Mouse (Mus musculus): Measurements from ENCODE around the gene Crygn. TPM values are rescaled to one million over a fixed set of nuclear protein-coding genes. Genes with fewer than 3 reads are reported as not detected.

Gene Crygn
- polyA plus RNA-seq, 1 experiment: 0.34 TPM

DNA sequence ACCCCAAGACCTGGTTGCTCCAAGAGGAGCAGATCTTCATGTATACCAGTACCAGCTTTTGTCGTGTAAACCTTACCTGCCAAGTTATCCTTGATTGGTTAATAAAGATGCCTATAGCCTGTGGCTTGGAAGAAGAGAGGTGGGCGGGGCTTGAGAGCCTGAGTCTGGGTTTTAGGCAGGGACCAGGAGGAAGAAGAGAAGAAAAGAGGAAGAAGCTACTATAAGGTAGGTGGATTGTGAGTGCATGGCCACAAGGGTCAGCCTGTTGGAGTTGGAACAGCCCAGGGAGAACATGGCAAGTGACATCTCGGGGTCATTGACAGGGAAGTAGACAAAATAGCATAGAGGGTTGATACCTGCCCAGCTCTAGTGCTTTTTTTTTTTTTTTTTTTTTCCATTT lies 38.0 kb downstream of the Crygn start:
- no peaks in the 10 kb centered on the region for H3K27me3 ChIP-seq (ENCODE audit: control insufficient read depth, insufficient read depth, low read length)
- H3K4me1 ChIP-seq (ENCODE audit: control insufficient read depth, insufficient read depth, low read length): no peaks in the 10 kb centered on the region
- no peak overlapping the region for H3K27ac ChIP-seq (ENCODE audit: insufficient read depth, low read length)
- DNase-seq: no peak
- no peak overlapping the region for H3K4me3 ChIP-seq (replicated peaks; ENCODE audit: insufficient read depth, low read depth, low read length)
- 92% methylated on average over 3 of the region's 3 CpGs for WGBS
- TF ChIP-seq POLR2A (IDR thresholded peaks at IDR 0.05; ENCODE audit: borderline replicate concordance, insufficient read depth, low read length): no peak
- TF ChIP-seq CTCF (IDR thresholded peaks at IDR 0.05; ENCODE audit: borderline replicate concordance, insufficient read depth, low read depth, low read length): no peak

DNA sequence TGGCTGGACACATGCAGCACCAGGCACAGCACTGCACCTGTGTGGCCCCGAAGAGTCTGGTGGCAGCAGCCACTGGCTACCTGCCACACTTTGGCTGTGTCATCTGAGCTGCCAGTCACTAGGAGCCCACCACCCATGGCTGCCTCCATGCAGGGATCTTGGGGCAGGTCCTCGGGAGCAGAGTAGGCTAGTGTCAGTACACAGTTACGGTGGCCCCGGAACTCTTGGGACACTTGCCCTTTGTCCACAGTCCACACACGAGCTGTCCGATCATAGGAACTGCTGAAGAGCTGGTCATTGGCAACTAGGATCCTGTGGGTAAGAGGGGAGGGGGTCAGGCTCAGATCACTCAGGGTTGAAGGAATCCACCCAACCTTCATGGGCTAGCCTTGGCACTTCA lies 39.7 kb downstream of the Crygn start:
- no peak overlapping the region for H3K27ac ChIP-seq (ENCODE audit: insufficient read depth, low read length)
- no peaks in the 10 kb centered on the region for H3K27me3 ChIP-seq (ENCODE audit: control insufficient read depth, insufficient read depth, low read length)
- DNase-seq: no peak
- H3K4me3 ChIP-seq (replicated peaks; ENCODE audit: insufficient read depth, low read depth, low read length): no peak overlapping the region
- TF ChIP-seq POLR2A (IDR thresholded peaks at IDR 0.05; ENCODE audit: borderline replicate concordance, insufficient read depth, low read length) (no peak), CTCF (IDR thresholded peaks at IDR 0.05; ENCODE audit: borderline replicate concordance, insufficient read depth, low read depth, low read length) (no peak)
- WGBS: 72% methylated on average over 6 of the region's 6 CpGs
- peaks cover 8% of the 10 kb centered on the region for H3K4me1 ChIP-seq (ENCODE audit: control insufficient read depth, insufficient read depth, low read length)

DNA sequence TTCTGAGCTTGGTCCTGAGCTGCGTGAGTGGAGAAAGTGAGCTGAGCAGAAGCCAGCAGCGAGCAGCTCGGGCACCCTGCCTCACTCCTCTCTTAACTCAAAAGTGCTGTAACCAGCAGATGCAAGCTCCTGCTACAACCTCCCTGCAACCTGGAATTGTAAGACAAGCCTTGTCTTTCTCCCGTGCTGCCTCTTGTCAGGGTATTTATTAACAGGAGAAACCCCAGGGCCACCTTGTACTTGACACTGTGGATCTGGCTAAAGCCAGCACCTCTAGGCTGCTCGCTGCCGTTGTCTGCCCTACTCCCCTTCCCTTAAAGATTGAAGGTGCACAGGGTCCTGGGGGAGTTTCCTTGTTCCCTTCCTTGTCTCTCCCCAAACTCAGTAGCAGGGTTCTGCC lies 43.8 kb downstream of the Crygn start:
- H3K27me3 ChIP-seq (ENCODE audit: control insufficient read depth, insufficient read depth, low read length): no peaks in the 10 kb centered on the region
- H3K4me3 ChIP-seq (replicated peaks; ENCODE audit: insufficient read depth, low read depth, low read length): no peak overlapping the region
- H3K27ac ChIP-seq (ENCODE audit: insufficient read depth, low read length): no peak overlapping the region
- H3K4me1 ChIP-seq (ENCODE audit: control insufficient read depth, insufficient read depth, low read length): peaks cover 17% of the 10 kb centered on the region
- TF ChIP-seq POLR2A (IDR thresholded peaks at IDR 0.05; ENCODE audit: borderline replicate concordance, insufficient read depth, low read length) (no peak), CTCF (IDR thresholded peaks at IDR 0.05; ENCODE audit: borderline replicate concordance, insufficient read depth, low read depth, low read length) (no peak)
- DNase-seq: no peak
- WGBS: 20% methylated on average over 6 of the region's 6 CpGs

DNA sequence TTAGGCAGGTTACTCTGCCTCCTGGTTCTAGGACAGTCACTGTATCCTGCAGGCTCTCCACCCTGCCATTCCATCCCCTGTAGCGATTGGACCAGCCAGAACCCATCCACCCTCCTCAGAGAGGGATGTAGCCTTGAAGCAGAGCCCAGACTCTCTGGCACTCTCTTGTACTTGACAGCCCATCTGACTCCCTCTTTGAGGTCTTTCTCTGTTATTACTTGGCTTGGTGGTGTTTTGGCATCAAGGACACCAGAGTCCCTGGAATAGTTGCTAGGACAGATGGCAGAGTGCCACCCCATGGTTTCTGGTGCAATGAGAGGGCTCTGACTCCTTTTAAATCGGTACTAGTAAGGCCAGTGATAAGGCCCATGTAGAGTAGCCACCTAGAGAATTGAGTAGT lies 44.6 kb downstream of the Crygn start:
- DNase-seq: peak; percentile 71 to 83
- Histone ChIP-seq H3K27me3 (ENCODE audit: control insufficient read depth, insufficient read depth, low read length) (no peaks in the 10 kb centered on the region), H3K4me3 (replicated peaks; ENCODE audit: insufficient read depth, low read depth, low read length) (no peak overlapping the region), H3K27ac (ENCODE audit: insufficient read depth, low read length) (no peak overlapping the region), H3K4me1 (ENCODE audit: control insufficient read depth, insufficient read depth, low read length) (peaks cover 17% of the 10 kb centered on the region)
- WGBS: 6% methylated on average over 2 of the region's 2 CpGs
- no peak for TF ChIP-seq CTCF (IDR thresholded peaks at IDR 0.05; ENCODE audit: borderline replicate concordance, insufficient read depth, low read depth, low read length)
- no peak for TF ChIP-seq POLR2A (IDR thresholded peaks at IDR 0.05; ENCODE audit: borderline replicate concordance, insufficient read depth, low read length)

GRCm38 (mm10) chr5:24711615-24712014 lies 46.2 kb downstream of the Crygn start:
- no peak for DNase-seq
- H3K27me3 ChIP-seq (ENCODE audit: control insufficient read depth, insufficient read depth, low read length): no peaks in the 10 kb centered on the region
- TF ChIP-seq CTCF (IDR thresholded peaks at IDR 0.05; ENCODE audit: borderline replicate concordance, insufficient read depth, low read depth, low read length) (no peak; the same call in 1 of the 2 replicates), POLR2A (IDR thresholded peaks at IDR 0.05; ENCODE audit: borderline replicate concordance, insufficient read depth, low read length) (no peak)
- H3K27ac ChIP-seq (ENCODE audit: insufficient read depth, low read length): no peak overlapping the region
- peaks cover 17% of the 10 kb centered on the region for H3K4me1 ChIP-seq (ENCODE audit: control insufficient read depth, insufficient read depth, low read length)
- no peak overlapping the region for H3K4me3 ChIP-seq (replicated peaks; ENCODE audit: insufficient read depth, low read depth, low read length)
- 98% methylated on average over 6 of the region's 6 CpGs for whole genome bisulfite sequencing

GRCm38 (mm10) chr5:24709962-24710361 lies 47.8 kb downstream of the Crygn start:
- TF ChIP-seq CTCF (IDR thresholded peaks at IDR 0.05; ENCODE audit: borderline replicate concordance, insufficient read depth, low read depth, low read length) (no peak), POLR2A (IDR thresholded peaks at IDR 0.05; ENCODE audit: borderline replicate concordance, insufficient read depth, low read length) (no peak)
- H3K4me1 ChIP-seq (ENCODE audit: control insufficient read depth, insufficient read depth, low read length): peaks cover 17% of the 10 kb centered on the region
- no peak for DNase-seq
- H3K27me3 ChIP-seq (ENCODE audit: control insufficient read depth, insufficient read depth, low read length): no peaks in the 10 kb centered on the region
- H3K27ac ChIP-seq (ENCODE audit: insufficient read depth, low read length): no peak overlapping the region
- no peak overlapping the region for H3K4me3 ChIP-seq (replicated peaks; ENCODE audit: insufficient read depth, low read depth, low read length)
- 40% methylated on average over 2 of the region's 2 CpGs for WGBS

DNA sequence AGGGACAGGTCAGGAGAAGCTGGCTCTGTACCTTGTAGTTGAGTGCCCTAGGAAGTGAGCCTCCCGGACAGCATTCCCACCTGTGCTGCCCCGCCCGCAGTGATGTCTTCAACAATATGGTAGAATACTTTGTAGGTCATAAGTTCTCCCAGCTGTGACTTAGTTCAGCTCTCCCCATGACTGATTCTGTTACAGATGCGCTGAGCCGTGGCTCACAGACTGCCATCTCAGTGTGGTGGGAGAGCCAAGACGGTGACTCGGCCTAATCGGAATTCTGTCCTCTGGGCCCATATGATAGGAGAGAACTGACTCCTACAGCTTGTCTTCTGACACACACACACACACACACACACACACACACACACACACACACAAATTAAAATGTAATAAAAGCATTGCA lies 53.2 kb downstream of the Crygn start:
- WGBS: 88% methylated on average over 8 of the region's 8 CpGs
- no peak for DNase-seq

GRCm38 (mm10) chr5:24701271-24701670 lies 56.5 kb downstream of the Crygn start:
- TF ChIP-seq POLR2A (IDR thresholded peaks at IDR 0.05; ENCODE audit: borderline replicate concordance, insufficient read depth, low read length) (no peak), CTCF (IDR thresholded peaks at IDR 0.05; ENCODE audit: borderline replicate concordance, insufficient read depth, low read depth, low read length) (no peak)
- no peaks in the 10 kb centered on the region for H3K27me3 ChIP-seq (ENCODE audit: control insufficient read depth, insufficient read depth, low read length)
- WGBS: 84% methylated on average over 3 of the region's 3 CpGs
- DNase-seq: no peak
- H3K4me1 ChIP-seq (ENCODE audit: control insufficient read depth, insufficient read depth, low read length): no peaks in the 10 kb centered on the region
- no peak overlapping the region for H3K27ac ChIP-seq (ENCODE audit: insufficient read depth, low read length)
- H3K4me3 ChIP-seq (replicated peaks; ENCODE audit: insufficient read depth, low read depth, low read length): no peak overlapping the region

More for the DNA sequence above, 53.2 kb downstream of the Crygn start:
- Histone ChIP-seq H3K27me3 (ENCODE audit: control insufficient read depth, insufficient read depth, low read length) (no peaks in the 10 kb centered on the region), H3K4me1 (ENCODE audit: control insufficient read depth, insufficient read depth, low read length) (no peaks in the 10 kb centered on the region), H3K27ac (ENCODE audit: insufficient read depth, low read length) (no peak overlapping the region), H3K4me3 (replicated peaks; ENCODE audit: insufficient read depth, low read depth, low read length) (no peak overlapping the region)
- TF ChIP-seq POLR2A (IDR thresholded peaks at IDR 0.05; ENCODE audit: borderline replicate concordance, insufficient read depth, low read length) (no peak), CTCF (IDR thresholded peaks at IDR 0.05; ENCODE audit: borderline replicate concordance, insufficient read depth, low read depth, low read length) (no peak)

Other genes starting within 250 kb of the Crygn start
- gene Gbx1, start 230.8 kb downstream of the Crygn start, polyA plus RNA-seq (2012; rRNA removed): 0.38 and 0.44 TPM in 2 replicates
- 0.18 and 0.21 TPM in 2 replicates for gene Asb10, start 217.0 kb downstream of the Crygn start, polyA plus RNA-seq (2012; rRNA removed)
- gene 4931409K22Rik, start 201.2 kb downstream of the Crygn start, polyA plus RNA-seq (2012; rRNA removed): not detected in 2 replicates
- gene Abcf2, start 180.5 kb downstream of the Crygn start, polyA plus RNA-seq (2012; rRNA removed): 101 TPM in 2 replicates
- 46.3 and 48.9 TPM in 2 replicates for gene Chpf2, start 171.3 kb downstream of the Crygn start, polyA plus RNA-seq (2012; rRNA removed)
- gene Smarcd3, start 133.6 kb downstream of the Crygn start, polyA plus RNA-seq (2012; rRNA removed): 89.9 and 102 TPM in 2 replicates
- gene Nub1, start 72.5 kb downstream of the Crygn start, polyA plus RNA-seq (2012; rRNA removed): 79.0 and 80.4 TPM in 2 replicates
- gene Wdr86, start 27.3 kb downstream of the Crygn start, polyA plus RNA-seq (2012; rRNA removed): 1.5 and 3.6 TPM in 2 replicates
- 114 and 116 TPM in 2 replicates for gene Rheb, start 84.6 kb upstream of the Crygn start, polyA plus RNA-seq (2012; rRNA removed)

Data from cerebellum, adult 2 months (tissue).